Mouse (Mus musculus) lung, postnatal 36 days (tissue): ENCODE measurements around the gene Nolc1.
A peak's percentile ranks its signal among the peaks of the same experiment; 100 is the strongest.

ENCODE experiments used
- DNase-seq: peaks from one replicate; pipeline ENCODE4 v3.0.0; 2022; ENCODE audit warnings: mixed read lengths

Nolc1 gene

GRCm38 (mm10) chr19:46075616-46076607 is at the start of gene Nolc1:
TSS of gene Nolc1 (plus strand) at chr19:46075863.
- peak; percentile 99 for DNase-seq

- DNase-seq: no peak
These were observed 49.1 kb upstream of the Nolc1 start for GRCm38 (mm10) chr19:46026567-46026966.

GRCm38 (mm10) chr19:46028747-46029320 is 46.8 kb upstream of the Nolc1 start:
- no peak for DNase-seq

GRCm38 (mm10) chr19:46029652-46030051 is 46.0 kb upstream of the Nolc1 start:
- DNase-seq: no peak

GRCm38 (mm10) chr19:46030196-46030983 is 45.3 kb upstream of the Nolc1 start:
- DNase-seq: no peak

GRCm38 (mm10) chr19:46031689-46032432 is 43.8 kb upstream of the Nolc1 start:
- no peak for DNase-seq

- DNase-seq: no peak
These were observed 42.7 kb upstream of the Nolc1 start for GRCm38 (mm10) chr19:46032731-46033510.

GRCm38 (mm10) chr19:46033911-46034310 is 41.8 kb upstream of the Nolc1 start:
- DNase-seq: no peak

GRCm38 (mm10) chr19:46035971-46036370 is 39.7 kb upstream of the Nolc1 start:
- DNase-seq: no peak

- peak; percentile 34 for DNase-seq
These were observed 39.0 kb upstream of the Nolc1 start for GRCm38 (mm10) chr19:46036477-46037242.

GRCm38 (mm10) chr19:46037243-46037924 is 38.3 kb upstream of the Nolc1 start:
- DNase-seq: peak; percentile 36

- no peak for DNase-seq
These were observed 37.5 kb upstream of the Nolc1 start for GRCm38 (mm10) chr19:46037925-46038850.

GRCm38 (mm10) chr19:46038851-46039260 is 36.8 kb upstream of the Nolc1 start:
- DNase-seq: no peak

GRCm38 (mm10) chr19:46039478-46039877 is 36.2 kb upstream of the Nolc1 start:
- DNase-seq: peak; percentile 91

GRCm38 (mm10) chr19:46040149-46040902 is 35.3 kb upstream of the Nolc1 start:
- peak; percentile 14 for DNase-seq

GRCm38 (mm10) chr19:46041299-46041932 is 34.2 kb upstream of the Nolc1 start:
- no peak for DNase-seq

GRCm38 (mm10) chr19:46041933-46042475 is 33.7 kb upstream of the Nolc1 start:
- DNase-seq: peak; percentile 92
